Mouse (Mus musculus): ENCODE measurements around the gene Arel1.

The Arel1 gene

DNA sequence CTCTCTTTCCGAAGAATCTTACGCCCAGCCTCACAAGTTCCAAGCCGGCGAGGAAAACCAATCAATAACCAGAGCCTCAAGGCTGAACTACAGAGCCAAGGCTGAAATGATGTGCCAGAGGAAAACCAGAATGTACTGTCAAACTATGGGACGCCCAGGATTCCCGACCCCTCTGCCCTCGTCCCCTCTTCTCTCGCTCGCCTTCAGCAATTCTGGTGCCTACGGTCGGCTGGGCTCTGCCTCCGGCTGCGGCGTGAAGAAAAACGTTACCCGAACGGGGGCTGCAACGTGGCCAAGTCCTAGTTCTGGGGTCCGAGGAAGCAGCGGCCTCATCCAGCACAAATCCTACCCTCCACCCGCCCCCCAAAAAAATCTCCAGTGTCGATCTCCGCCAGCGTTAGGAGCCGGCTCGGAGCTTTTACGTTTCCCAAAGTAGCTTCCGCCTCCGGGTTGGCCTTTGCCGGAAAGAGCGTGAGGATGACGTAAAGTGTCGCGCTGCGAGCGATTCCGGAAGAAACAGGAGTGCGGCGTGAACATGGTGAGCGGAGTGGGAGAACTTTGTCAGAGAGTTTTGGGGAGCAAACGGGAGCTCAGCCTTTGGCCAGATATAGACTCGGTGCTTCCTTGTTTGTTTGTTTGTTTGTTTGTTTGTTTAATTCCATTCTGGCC lies at the start of gene Arel1, which contains the start of gene Fcf1:
Gene Arel1, minus strand, starts transcription at position 473 of the 669 bp plus-strand sequence.
Gene Fcf1, plus strand, starts transcription at position 470 of the 669 bp plus-strand sequence.
- DNase-seq (ENCODE audit: low read depth in 1 of 2, low spot score in 2 of 2), result peak; percentile 59 to 79

- no peak for DNase-seq (ENCODE audit: low read depth in 1 of 2, low spot score in 2 of 2)
These were observed 41.5 kb upstream of the Arel1 start for GRCm38 (mm10) chr12:85012185-85012584.

DNA sequence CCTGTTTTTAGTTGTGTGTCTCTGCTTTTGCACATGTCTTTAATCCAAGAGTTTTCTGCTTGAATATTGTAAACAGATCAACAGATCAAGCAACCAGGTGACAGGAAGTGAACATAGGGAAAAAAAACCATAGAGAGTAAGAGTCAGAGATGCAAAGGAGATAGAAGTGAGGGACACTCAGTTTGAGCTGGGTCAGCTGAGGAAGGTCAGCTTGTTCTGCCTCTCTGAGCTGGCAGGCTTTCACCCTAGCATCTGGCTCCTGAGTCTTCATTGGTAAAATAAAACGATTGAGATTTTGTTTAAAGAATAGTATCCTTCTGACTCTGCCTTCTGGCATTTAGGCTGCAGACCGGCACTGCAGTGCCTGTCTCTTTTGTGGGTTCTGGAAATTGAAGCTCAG lies 39.8 kb upstream of the Arel1 start:
- DNase-seq (ENCODE audit: low read depth in 1 of 2, low spot score in 2 of 2), result no peak

DNA sequence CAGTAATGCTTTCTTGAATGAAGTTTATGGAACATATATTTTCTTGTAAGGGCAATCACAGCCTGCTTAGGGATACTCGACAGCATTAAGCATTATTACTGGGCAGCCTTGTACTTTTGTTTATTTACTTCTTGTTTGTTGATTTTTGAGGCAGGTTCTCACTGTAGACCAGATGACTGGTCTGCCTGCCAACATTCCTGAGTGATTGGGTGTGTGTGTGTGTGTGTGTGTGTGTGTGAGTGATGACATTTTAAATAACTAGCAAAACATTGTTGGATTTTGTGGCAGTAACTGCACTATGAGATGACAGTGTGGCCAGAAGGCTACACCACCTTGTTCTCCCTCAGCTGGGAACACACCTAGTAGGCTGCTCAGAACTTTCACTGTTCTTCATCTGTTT lies 39.1 kb upstream of the Arel1 start:
- no peak for DNase-seq (ENCODE audit: low read depth in 1 of 2, low spot score in 2 of 2)

DNA sequence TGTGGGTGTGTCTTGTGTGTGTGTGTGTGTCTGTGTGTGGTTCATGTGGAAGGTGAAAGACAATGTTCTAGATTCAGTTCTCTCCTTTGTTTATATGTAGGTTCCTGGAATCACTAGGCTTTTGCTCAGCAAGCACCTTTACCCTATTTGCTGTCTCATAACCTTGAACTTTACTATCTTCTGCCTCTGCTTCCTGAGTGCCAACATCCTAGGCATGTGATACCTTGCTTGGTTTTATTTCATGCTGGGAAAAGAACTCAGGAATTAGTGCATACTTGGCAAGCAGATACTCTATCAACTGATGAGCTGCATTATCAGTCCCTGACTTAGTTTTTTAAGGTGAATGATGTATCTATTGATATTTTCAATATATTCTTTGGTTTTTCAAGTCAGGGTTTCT lies 36.3 kb upstream of the Arel1 start:
- DNase-seq (ENCODE audit: low read depth in 1 of 2, low spot score in 2 of 2), result no peak

DNA sequence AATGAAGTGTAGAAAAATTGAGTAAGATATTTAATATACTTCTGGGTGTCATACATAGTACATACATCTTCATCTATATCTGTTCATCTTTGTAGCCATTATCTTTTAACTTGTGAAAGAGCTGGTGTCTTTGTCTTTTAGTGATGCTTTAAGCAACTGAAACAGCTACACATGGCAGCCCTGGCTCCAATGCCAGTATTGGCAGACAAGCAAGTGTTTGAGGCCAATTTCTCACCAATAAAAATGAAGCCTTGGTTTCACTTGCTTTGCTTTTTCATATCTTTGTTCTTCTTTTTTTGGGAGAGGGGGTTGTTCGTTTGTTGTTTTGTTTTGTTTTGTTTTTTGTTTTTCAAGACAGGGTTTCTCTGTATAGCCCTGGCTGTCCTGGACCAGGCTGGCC lies 35.5 kb upstream of the Arel1 start:
- DNase-seq (ENCODE audit: low read depth in 1 of 2, low spot score in 2 of 2), result no peak

DNA sequence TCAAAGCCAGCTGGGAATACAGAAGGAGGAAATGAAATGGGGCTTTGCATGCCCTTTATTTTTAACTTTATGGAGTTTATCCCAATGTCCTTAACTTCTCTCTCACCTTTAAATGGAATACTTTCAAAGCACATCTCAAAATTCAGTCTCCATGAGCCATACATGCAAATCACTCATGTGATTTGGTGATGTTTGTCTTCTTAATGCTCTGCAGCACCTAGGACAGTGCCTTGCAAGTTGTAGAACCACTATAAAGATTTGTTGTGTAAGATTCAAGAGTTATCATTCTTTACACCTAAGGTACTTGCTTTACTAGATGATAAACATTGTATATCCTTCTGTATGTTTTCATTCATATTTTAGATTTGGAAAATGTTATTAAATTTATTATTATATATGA lies 28.4 kb upstream of the Arel1 start:
- DNase-seq (ENCODE audit: low read depth in 1 of 2, low spot score in 2 of 2), result no peak

DNA sequence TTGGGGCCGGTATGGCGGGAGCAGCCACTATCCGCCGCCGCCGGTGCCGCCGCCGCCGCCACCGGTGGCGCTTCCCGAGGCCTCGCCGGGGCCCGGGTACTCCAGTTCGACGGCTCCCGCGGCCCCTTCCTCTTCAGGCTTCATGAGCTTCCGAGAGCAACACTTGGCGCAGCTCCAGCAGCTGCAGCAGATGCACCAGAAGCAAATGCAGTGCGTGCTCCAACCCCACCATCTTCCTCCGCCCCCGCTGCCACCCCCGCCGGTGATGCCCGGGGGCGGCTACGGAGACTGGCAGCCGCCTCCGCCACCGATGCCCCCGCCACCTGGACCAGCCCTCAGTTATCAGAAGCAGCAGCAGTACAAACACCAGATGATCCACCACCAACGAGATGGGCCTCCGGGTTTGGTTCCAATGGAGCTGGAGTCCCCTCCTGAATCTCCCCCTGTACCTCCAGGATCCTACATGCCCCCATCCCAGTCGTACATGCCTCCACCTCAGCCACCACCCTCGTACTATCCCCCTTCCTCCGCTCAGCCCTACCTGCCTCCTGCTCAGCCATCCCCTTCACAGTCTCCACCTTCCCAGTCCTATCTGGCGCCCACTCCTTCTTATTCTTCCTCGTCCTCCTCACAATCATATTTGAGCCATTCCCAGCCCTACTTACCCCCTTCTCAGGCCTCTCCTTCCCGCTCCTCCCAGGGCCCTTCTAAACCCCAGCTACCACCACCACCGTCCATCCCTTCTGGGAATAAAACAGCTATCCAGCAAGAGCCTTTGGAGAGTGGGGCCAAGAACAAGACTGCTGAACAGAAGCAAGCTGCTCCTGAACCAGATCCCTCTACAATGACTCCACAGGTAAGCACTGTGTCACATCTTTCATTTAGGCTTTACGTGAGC lies 26.1 kb upstream of the Arel1 start:
- DNase-seq (ENCODE audit: low read depth in 1 of 2, low spot score in 2 of 2), result peak; percentile 2 to 3

DNA sequence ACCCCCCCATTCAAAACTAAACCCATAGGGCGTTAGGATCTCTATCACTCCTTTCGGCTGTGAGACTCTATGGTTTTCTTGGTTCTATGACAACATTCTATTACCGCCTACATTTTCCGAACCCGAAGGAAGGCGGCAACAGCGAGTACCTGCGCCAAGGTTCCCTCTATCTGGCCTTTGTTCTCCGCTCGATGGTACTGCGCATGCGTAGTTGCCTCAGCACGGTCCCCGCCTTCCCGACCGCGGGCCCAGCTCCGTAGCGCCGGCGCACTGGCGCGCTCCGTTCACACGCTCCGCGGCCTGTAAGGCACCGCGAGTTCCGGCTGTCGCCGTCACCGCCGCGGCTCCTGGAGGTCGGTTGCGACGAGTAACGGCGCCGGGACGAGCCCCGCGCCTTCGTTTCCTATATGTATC lies 25.4 kb upstream of the Arel1 start, which contains the start of gene Ylpm1:
Gene Ylpm1, plus strand, starts transcription at position 239 of the 414 bp plus-strand sequence.
- DNase-seq (ENCODE audit: low read depth in 1 of 2, low spot score in 2 of 2), result peak; percentile 87 to 93

GRCm38 (mm10) chr12:84995112-84995761 lies 24.5 kb upstream of the Arel1 start:
- no peak for DNase-seq (ENCODE audit: low read depth in 1 of 2, low spot score in 2 of 2)

- DNase-seq (ENCODE audit: low read depth in 1 of 2, low spot score in 2 of 2), result no peak
These were observed 18.8 kb upstream of the Arel1 start for GRCm38 (mm10) chr12:84989456-84989855.

- DNase-seq (ENCODE audit: low read depth in 1 of 2, low spot score in 2 of 2), result no peak
These were observed 8.7 kb upstream of the Arel1 start for GRCm38 (mm10) chr12:84979264-84979862.

- DNase-seq (ENCODE audit: low read depth in 1 of 2, low spot score in 2 of 2), result no peak
These were observed 858 bp downstream of the Arel1 start for GRCm38 (mm10) chr12:84969656-84970427.

DNA sequence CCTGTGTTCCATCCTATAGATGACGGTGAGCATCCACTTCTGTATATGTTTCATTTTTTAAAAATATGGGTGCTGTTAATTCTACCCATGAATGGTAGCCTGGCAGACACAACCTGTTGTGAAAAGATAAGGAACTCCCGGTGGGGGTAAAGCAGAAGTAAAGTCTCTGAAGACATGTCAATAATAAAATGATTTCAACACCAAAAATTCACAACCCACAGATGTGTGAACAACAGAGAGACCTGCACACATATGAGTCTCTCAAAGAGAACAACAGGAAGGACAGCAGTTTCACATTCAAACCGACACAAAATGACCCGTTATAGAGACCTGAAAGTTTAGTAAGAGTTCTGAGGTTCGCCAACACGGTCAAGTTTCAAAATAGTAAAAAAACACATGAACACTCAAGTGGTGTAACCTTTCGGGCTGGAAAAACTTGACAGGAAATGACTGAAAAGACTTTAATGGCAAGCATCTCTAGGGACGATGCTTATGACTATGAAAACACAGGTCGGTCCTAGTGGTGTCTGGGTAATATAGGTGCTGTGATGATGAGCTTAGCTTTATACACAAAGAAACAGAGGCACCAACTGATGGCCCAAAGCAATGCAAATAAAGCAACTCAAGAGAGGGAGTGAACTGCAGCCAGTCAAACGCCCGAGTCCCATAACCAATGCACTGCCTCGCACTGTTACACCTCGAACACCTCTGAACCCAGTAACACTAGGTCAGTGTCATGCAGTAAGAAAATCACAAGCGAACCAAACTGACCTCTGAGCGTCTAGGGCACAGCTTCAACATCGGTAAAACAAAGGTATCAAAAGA lies 1.7 kb downstream of the Arel1 start:
- DNase-seq (ENCODE audit: low read depth in 1 of 2, low spot score in 2 of 2), result peak in 1 of 2 experiments; percentile 5

GRCm38 (mm10) chr12:84962606-84963005 lies 8.1 kb downstream of the Arel1 start:
- no peak for DNase-seq (ENCODE audit: low read depth in 1 of 2, low spot score in 2 of 2)

DNA sequence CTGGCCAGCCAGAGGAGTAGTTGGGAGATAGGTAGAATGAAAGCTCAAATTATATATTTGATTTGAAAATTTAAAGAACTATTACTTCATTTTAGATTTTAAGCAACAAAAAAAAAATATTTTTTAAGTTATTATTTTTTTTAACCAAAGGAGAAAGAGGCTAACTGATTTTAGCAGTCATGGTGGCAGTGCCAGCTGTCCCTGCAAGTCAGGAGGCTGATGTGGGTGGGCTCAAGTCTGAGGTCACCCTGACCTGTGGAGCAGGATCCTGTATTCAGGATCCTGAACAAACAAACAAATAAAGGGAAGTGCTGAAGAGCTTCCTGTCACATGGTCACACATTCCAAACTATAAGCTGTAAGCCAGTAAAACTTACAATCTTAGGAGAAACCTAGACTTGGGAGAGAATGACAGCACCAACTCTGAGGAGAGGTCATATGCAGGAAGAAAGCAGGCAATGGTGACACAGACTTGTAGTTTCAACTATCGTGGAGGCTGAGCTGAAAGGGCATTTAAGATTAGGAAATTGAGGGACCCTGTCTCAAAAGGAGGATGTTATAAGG lies 11.8 kb downstream of the Arel1 start:
- DNase-seq (ENCODE audit: low read depth in 1 of 2, low spot score in 2 of 2), result no peak

GRCm38 (mm10) chr12:84956317-84956716 lies 14.4 kb downstream of the Arel1 start:
- no peak for DNase-seq (ENCODE audit: low read depth in 1 of 2, low spot score in 2 of 2)

DNA sequence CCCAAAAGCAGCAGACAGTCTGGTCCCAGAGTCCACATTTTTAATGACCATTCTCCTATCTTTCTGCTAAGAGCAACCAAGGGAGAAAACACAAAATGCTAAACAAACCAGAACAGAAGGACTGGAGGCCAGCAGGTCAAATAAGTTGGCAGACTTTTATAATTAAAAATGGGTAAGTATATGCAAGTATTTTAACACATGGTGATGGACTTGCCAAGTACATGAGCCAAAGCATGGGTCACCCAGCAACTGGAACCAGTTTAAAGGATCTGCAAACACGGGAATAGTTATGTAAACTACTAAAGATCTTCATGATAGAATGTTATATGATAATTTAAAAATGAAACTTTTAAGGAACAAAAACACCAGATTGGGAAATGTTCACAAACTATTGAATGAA lies 18.3 kb downstream of the Arel1 start:
- DNase-seq (ENCODE audit: low read depth in 1 of 2, low spot score in 2 of 2), result no peak

- no peak for DNase-seq (ENCODE audit: low read depth in 1 of 2, low spot score in 2 of 2)
These were observed 19.2 kb downstream of the Arel1 start for GRCm38 (mm10) chr12:84951531-84951930.
